Mouse (Mus musculus) activated CD4-positive, CD25-positive, alpha-beta regulatory T cell (primary cell): ENCODE data around the gene Dbh. TPM values are rescaled to one million over a fixed set of nuclear protein-coding genes. Genes with fewer than 3 reads are reported as not detected.

Experiments used
- polyA plus RNA-seq, 2 experiments: library from polyadenylated mRNA; unstranded; fragments of 100-300 nt; shearing (Covaris generic); gene quantifications; one replicate each; pipeline ENCODE4 v1.2.1; 2017

Gene Dbh
- under 1 TPM in 1 of 2 experiments, not detected in 1; 0.06 TPM for polyA plus RNA-seq

GRCm38 (mm10) chr2:27164796-27165590 lies at the start of gene Dbh:
Dbh (plus strand) TSS chr2:27165233.

DNA sequence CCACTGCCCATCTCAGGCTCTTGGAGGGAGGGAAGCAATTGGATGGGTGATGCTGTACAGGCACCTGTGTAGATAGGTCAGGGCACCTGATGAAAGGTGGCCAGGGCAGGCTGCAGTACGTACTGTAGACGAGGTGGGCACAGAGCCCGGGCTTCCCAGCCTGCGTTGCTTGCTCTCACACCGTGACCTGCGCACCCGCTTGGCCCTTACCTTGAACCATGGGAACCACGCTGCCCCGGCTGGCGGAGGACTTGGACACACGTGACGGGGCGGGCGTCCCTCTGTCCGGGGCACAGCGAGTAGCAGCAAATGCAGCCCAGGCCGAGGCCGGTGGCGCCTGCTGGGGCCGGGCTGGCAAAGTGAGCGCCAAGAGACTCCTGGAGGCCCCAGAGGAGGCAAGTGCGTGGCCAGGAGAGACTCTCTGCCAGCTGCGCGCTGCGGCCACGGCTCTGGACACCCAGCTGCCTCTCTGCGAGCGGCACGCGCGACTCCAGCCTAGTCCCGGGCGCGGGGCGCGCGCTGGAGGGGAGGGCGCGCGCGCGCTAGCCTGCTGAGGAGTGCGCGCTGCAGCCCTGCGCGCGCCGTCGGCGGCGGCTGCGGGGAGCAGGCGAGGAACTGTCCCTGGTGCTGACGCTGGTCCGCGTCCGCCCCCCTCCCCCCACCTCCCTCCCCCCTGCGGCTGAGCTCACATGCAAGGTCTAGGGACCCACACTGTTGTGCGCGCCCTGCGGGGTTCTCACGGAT lies 22.9 kb upstream of the Dbh start, which contains the start of gene Fam163b:
Gene Fam163b, minus strand, starts transcription at position 542 of the 744 bp plus-strand sequence.

Other genes with a start within 250 kb of the Dbh start
- gene Surf2, start 248.9 kb upstream of the Dbh start, polyA plus RNA-seq, result 10 to 100 TPM; 43.3 to 69.2 TPM
- 100 to 1,000 TPM; 115 to 124 TPM for gene Surf1, start 248.7 kb upstream of the Dbh start, polyA plus RNA-seq
- 100 to 1,000 TPM; 132 to 196 TPM for gene Surf4, start 231.3 kb upstream of the Dbh start, polyA plus RNA-seq
- under 1 TPM; 0.60 to 0.61 TPM for gene Stkld1, start 231.2 kb upstream of the Dbh start, polyA plus RNA-seq
- 10 to 100 TPM; 64.3 to 65.7 TPM for gene Rexo4, start 200.8 kb upstream of the Dbh start, polyA plus RNA-seq
- not detected for gene Adamts13, start 191.8 kb upstream of the Dbh start, polyA plus RNA-seq
- gene Cacfd1, start 155.3 kb upstream of the Dbh start, polyA plus RNA-seq, result 10 to 100 TPM; 30.6 to 35.5 TPM
- 1 to 10 TPM; 1.0 to 2.5 TPM for gene Slc2a6, start 137.2 kb upstream of the Dbh start, polyA plus RNA-seq
- under 1 TPM in 1 of 2 experiments, not detected in 1; 0.23 TPM for gene Mymk, start 93.1 kb upstream of the Dbh start, polyA plus RNA-seq
- gene Adamtsl2, start 85.9 kb upstream of the Dbh start, polyA plus RNA-seq, result not detected
- 1 to 10 TPM in 1 of 2 experiments, under 1 TPM in 1; 0.37 to 1.3 TPM for gene Fam163b, start 22.7 kb upstream of the Dbh start, polyA plus RNA-seq
- gene Sardh, start 83.1 kb downstream of the Dbh start, polyA plus RNA-seq, result 1 to 10 TPM in 1 of 2 experiments, under 1 TPM in 1; 0.57 to 3.4 TPM